13 mouse cellular contexts compared by ENCODE assay signal in genomic region chr16:27443941-27444340, GRCm38 (mm10). TPM values are rescaled to one million over a fixed set of nuclear protein-coding genes. Genes with fewer than 3 reads are reported as not detected.
DNase-seq lines count a peak whose midpoint lies in the region; ATAC-seq and TF ChIP-seq lines count a peak whose summit lies in the region.
"Had no signal": no experiment of that assay in that cellular context is flagged by ENCODE, and none has a peak within 500 bp of the region (broad histone marks: within the 10 kb centered on the region; RNA-seq: fewer than 3 reads in every experiment).

No protein-coding gene starts in this region.

- WGBS in kidney, postnatal 0 days: 78% methylated on average over 3 of the region's 3 CpGs

- H3K9me3 ChIP-seq in kidney, postnatal 0 days (replicated peaks; ENCODE audit: low read length): no peaks in the 10 kb centered on the region
- H3K9me3 ChIP-seq: limb, embryonic 13.5 days; neural tube, embryonic 12.5 days had no signal

- ATAC-seq in kidney, postnatal 0 days (replicated peaks; ENCODE audit: low FRiP score, low read depth): no peak

- H3K4me3 ChIP-seq in kidney, postnatal 0 days (replicated peaks; ENCODE audit: low read depth, low read length): no peak overlapping the region
- H3K4me3 ChIP-seq: limb, embryonic 13.5 days; neural tube, embryonic 12.5 days had no signal

- peak; percentile 9 for DNase-seq in adrenal gland, postnatal 10 days
- DNase-seq in adrenal gland, postnatal 4 days (ENCODE audit: low spot score in 2 of 2): no peak
- peak; percentile 31 for DNase-seq in kidney, postnatal 0 days (ENCODE audit: low spot score)
- no peak for DNase-seq in kidney, adult 18-20 months
- peak; percentile 3 to 20 for DNase-seq in spleen, postnatal 36 days (ENCODE audit: low spot score in 2 of 2)
- DNase-seq in spleen, postnatal 4 days (ENCODE audit: low spot score in 2 of 2): no peak
- peak; percentile 10 for DNase-seq in telencephalon, adult 2 months (ENCODE audit: low read depth, low spot score)
- no peak for DNase-seq in adrenal gland, postnatal 25 days
- DNase-seq: cerebellum, postnatal 36 days; heart, postnatal 36 days; thymus, postnatal 4 days had no signal

- H3K9ac ChIP-seq in kidney, postnatal 0 days (ENCODE audit: low read depth, low read length): no peak overlapping the region
- H3K9ac ChIP-seq: limb, embryonic 13.5 days; neural tube, embryonic 12.5 days had no signal

- H3K27me3 ChIP-seq in kidney, postnatal 0 days (ENCODE audit: insufficient read depth, low read length): no peaks in the 10 kb centered on the region
- H3K27me3 ChIP-seq: limb, embryonic 13.5 days; neural tube, embryonic 12.5 days had no signal

- H3K36me3 ChIP-seq in kidney, postnatal 0 days (ENCODE audit: insufficient read depth, low read length): peaks cover 30% of the 10 kb centered on the region

- H3K4me1 ChIP-seq in kidney, postnatal 0 days (replicated peaks; ENCODE audit: insufficient read depth, low read length): no peaks in the 10 kb centered on the region
- H3K4me1 ChIP-seq: limb, embryonic 13.5 days; neural tube, embryonic 12.5 days had no signal

- H3K27ac ChIP-seq in kidney, postnatal 0 days: no peak overlapping the region
- H3K27ac ChIP-seq: limb, embryonic 13.5 days; neural tube, embryonic 12.5 days had no signal

- peak; percentile 52; the same call in 1 of the 2 replicates for TF ChIP-seq CTCF in kidney, postnatal 0 days (IDR thresholded peaks at IDR 0.05; ENCODE audit: low read depth)

- H3K4me2 ChIP-seq in kidney, postnatal 0 days (ENCODE audit: low read length): no peak overlapping the region
- H3K4me2 ChIP-seq: limb, embryonic 13.5 days; neural tube, embryonic 12.5 days had no signal

RNA-seq across cellular contexts. Expression of gene Ccdc50, which starts 55.3 kb away (rescaled TPM):
- 10 to 100 TPM; 86.2 to 90.9 TPM for total RNA-seq in adrenal gland, postnatal 10 days (2021)
- 100 to 1,000 TPM; 101 to 106 TPM for total RNA-seq in adrenal gland, postnatal 4 days (2021)
- polyA plus RNA-seq in kidney, postnatal 0 days (2015; fragmentation: Nextera tagmentation; extraction: Ambion mirVana): 37.4 and 39.8 TPM in 2 replicates
- total RNA-seq in adrenal gland, postnatal 25 days (2021): 78.4 and 96.1 TPM in 2 replicates

Comparison
In these comparisons a context has a peak if more than half of its experiments do, and no peak if none do; other contexts are left out.
1. DNase-seq: peak in adrenal gland, postnatal 10 days (single experiment), kidney, postnatal 0 days (single experiment), spleen, postnatal 36 days (2 of 2) and telencephalon, adult 2 months (single experiment); none in adrenal gland, postnatal 4 days (0 of 2), kidney, adult 18-20 months (single experiment), spleen, postnatal 4 days (0 of 2) and adrenal gland, postnatal 25 days (single experiment).